In genomic region chr7:89140640-89141300, GRCm38 (mm10) we compare ENCODE assay signal across 17 mouse cellular contexts.
DNase-seq lines count a peak whose midpoint lies in the region; ATAC-seq lines count a peak whose summit lies in the region.
"Had no signal": no experiment of that assay in that cellular context is flagged by ENCODE, and none has a peak within 500 bp of the region (broad histone marks: within the 10 kb centered on the region; RNA-seq: fewer than 3 reads in every experiment).

No protein-coding gene starts in this region.

- no peak overlapping the region for H3K4me3 ChIP-seq in intestine, embryonic 15.5 days (replicated peaks)
- H3K4me3 ChIP-seq: heart, adult 2 months; midbrain, embryonic 10.5 days had no signal

- no peak for DNase-seq in frontal cortex, postnatal 14 days (ENCODE audit: low spot score in 2 of 2)
- DNase-seq in right cerebral cortex, adult 2 months (ENCODE audit: low spot score in 2 of 2), result peak; percentile 34 to 35
- DNase-seq in right cerebral cortex, postnatal 36 days (ENCODE audit: low spot score in 2 of 2), result no peak
- DNase-seq in cerebellum, postnatal 25 days, result peak; percentile 40 to 65
- DNase-seq in telencephalon, adult 2 months (ENCODE audit: low read depth, low spot score), result peak; percentile 38
- no peak for DNase-seq in heart, postnatal 10 days
- DNase-seq: adrenal gland, adult 2 months; heart, adult 2 months; kidney, adult 8-10 months; kidney, postnatal 25 days; left cerebral cortex, postnatal 4 days; lung, adult 2 months; lung, postnatal 4 days had no signal

- no peaks in the 10 kb centered on the region for H3K4me1 ChIP-seq in intestine, embryonic 15.5 days (replicated peaks)
- H3K4me1 ChIP-seq: midbrain, embryonic 10.5 days had no signal

- H3K27ac ChIP-seq in intestine, embryonic 15.5 days, result no peak overlapping the region
- H3K27ac ChIP-seq: heart, adult 2 months; midbrain, embryonic 10.5 days had no signal

- no peaks in the 10 kb centered on the region for H3K9me3 ChIP-seq in intestine, embryonic 15.5 days
- H3K9me3 ChIP-seq: midbrain, embryonic 10.5 days had no signal

- ATAC-seq in frontal cortex, adult (ENCODE audit: low TSS enrichment), result peak; percentile 69
- no peak for ATAC-seq in intestine, embryonic 15.5 days

- intact Hi-C loops in heart, postnatal 10 days (cut with DNase I), result no loop called here

- H3K4me2 ChIP-seq in intestine, embryonic 15.5 days (replicated peaks), result no peak overlapping the region

- peaks cover 9% of the 10 kb centered on the region; the same call in 1 of the 2 replicates for H3K36me3 ChIP-seq in intestine, embryonic 15.5 days

- no peaks in the 10 kb centered on the region for H3K27me3 ChIP-seq in intestine, embryonic 15.5 days (replicated peaks)
- H3K27me3 ChIP-seq: CH12.LX had no signal

- WGBS in intestine, embryonic 15.5 days, result 84% methylated on average over 5 of the region's 5 CpGs

- H3K9ac ChIP-seq in intestine, embryonic 15.5 days, result no peak overlapping the region

Comparison
In these comparisons a context has a peak if more than half of its experiments do, and no peak if none do; other contexts are left out.
1. DNase-seq: peak in right cerebral cortex, adult 2 months (2 of 2), cerebellum, postnatal 25 days (2 of 2) and telencephalon, adult 2 months (single experiment); none in frontal cortex, postnatal 14 days (0 of 2), right cerebral cortex, postnatal 36 days (0 of 2) and heart, postnatal 10 days (0 of 2).